Mouse (Mus musculus): Measurements from ENCODE around the gene Emsy. TPM values are rescaled to one million over a fixed set of nuclear protein-coding genes. Genes with fewer than 3 reads are reported as not detected.
A peak's percentile ranks its signal among the peaks of the same experiment; 100 is the strongest.

Gene Emsy
- total and polyA plus RNA-seq, 2 experiments from 2014 or later: 26.8 to 52.4 TPM

GRCm38 (mm10) chr7:98636607-98637006 is 20.0 kb downstream of the Emsy start:
- Histone ChIP-seq H3K4me2 (ENCODE audit: low read depth) (no peak overlapping the region), H3K9ac (no peak overlapping the region), H3K4me1 (ENCODE audit: insufficient read depth) (no peaks in the 10 kb centered on the region), H3K27ac (ENCODE audit: low read depth, low read length) (no peak overlapping the region), H3K4me3 (ENCODE audit: low read depth, low read length) (no peak overlapping the region), H3K36me3 (ENCODE audit: insufficient read depth) (peaks cover 34% of the 10 kb centered on the region; the same call in 1 of the 2 replicates), H3K9me3 (ENCODE audit: low read length) (no peaks in the 10 kb centered on the region), H3K27me3 (ENCODE audit: insufficient read depth, low read length) (no peaks in the 10 kb centered on the region)
- WGBS: 87% methylated on average over 2 of the region's 2 CpGs
- ATAC-seq (no peak), DNase-seq (no peak)
- TF ChIP-seq CTCF (IDR thresholded peaks at IDR 0.05; ENCODE audit: low read depth): no peak

- Histone ChIP-seq H3K4me2 (ENCODE audit: low read depth) (no peak overlapping the region), H3K4me3 (ENCODE audit: low read depth, low read length) (no peak overlapping the region), H3K4me1 (ENCODE audit: insufficient read depth) (no peaks in the 10 kb centered on the region), H3K9me3 (ENCODE audit: low read length) (no peaks in the 10 kb centered on the region), H3K27me3 (ENCODE audit: insufficient read depth, low read length) (no peaks in the 10 kb centered on the region), H3K36me3 (ENCODE audit: insufficient read depth) (peaks cover 29% of the 10 kb centered on the region), H3K9ac (no peak overlapping the region), H3K27ac (ENCODE audit: low read depth, low read length) (no peak overlapping the region)
- no peak for DNase-seq
- ATAC-seq: no peak
- TF ChIP-seq CTCF (IDR thresholded peaks at IDR 0.05; ENCODE audit: low read depth): no peak
- WGBS: 50% methylated on average over 3 of the region's 3 CpGs
Observed at GRCm38 (mm10) chr7:98633032-98633431, 23.6 kb downstream of the Emsy start.

- WGBS: 96% methylated on average over 7 of the region's 7 CpGs
Observed at GRCm38 (mm10) chr7:98629947-98630346, 26.6 kb downstream of the Emsy start.

GRCm38 (mm10) chr7:98617739-98618138 is 38.8 kb downstream of the Emsy start:
- DNase-seq (no peak), ATAC-seq (no peak)
- WGBS: 88% methylated on average over 2 of the region's 2 CpGs
- H3K9me3 ChIP-seq (ENCODE audit: low read length): no peaks in the 10 kb centered on the region
- H3K4me3 ChIP-seq (ENCODE audit: low read depth, low read length): no peak overlapping the region
- H3K4me2 ChIP-seq (ENCODE audit: low read depth): no peak overlapping the region
- H3K27me3 ChIP-seq (ENCODE audit: insufficient read depth, low read length): no peaks in the 10 kb centered on the region
- peaks cover 22% of the 10 kb centered on the region; the same call in 1 of the 2 replicates for H3K36me3 ChIP-seq (ENCODE audit: insufficient read depth)
- H3K9ac ChIP-seq: no peak overlapping the region
- TF ChIP-seq CTCF (IDR thresholded peaks at IDR 0.05; ENCODE audit: low read depth): no peak
- no peak overlapping the region for H3K27ac ChIP-seq (ENCODE audit: low read depth, low read length)
- H3K4me1 ChIP-seq (ENCODE audit: insufficient read depth): no peaks in the 10 kb centered on the region

More at GRCm38 (mm10) chr7:98629947-98630346, 26.6 kb downstream of the Emsy start:
- Histone ChIP-seq H3K9me3 (ENCODE audit: low read length) (no peaks in the 10 kb centered on the region), H3K9ac (no peak overlapping the region), H3K4me1 (ENCODE audit: insufficient read depth) (no peaks in the 10 kb centered on the region), H3K36me3 (ENCODE audit: insufficient read depth) (peaks cover 21% of the 10 kb centered on the region), H3K4me2 (ENCODE audit: low read depth) (no peak overlapping the region), H3K27me3 (ENCODE audit: insufficient read depth, low read length) (no peaks in the 10 kb centered on the region), H3K4me3 (ENCODE audit: low read depth, low read length) (no peak overlapping the region), H3K27ac (ENCODE audit: low read depth, low read length) (no peak overlapping the region)
- DNase-seq: no peak
- no peak for TF ChIP-seq CTCF (IDR thresholded peaks at IDR 0.05; ENCODE audit: low read depth)
- ATAC-seq: no peak

- no peak overlapping the region for H3K4me3 ChIP-seq (ENCODE audit: low read depth, low read length)
- no peak overlapping the region for H3K4me2 ChIP-seq (ENCODE audit: low read depth)
- WGBS: 41% methylated on average over 1 of the region's 1 CpGs
- peaks cover 13% of the 10 kb centered on the region; the same call in 1 of the 2 replicates for H3K36me3 ChIP-seq (ENCODE audit: insufficient read depth)
- no peak overlapping the region for H3K27ac ChIP-seq (ENCODE audit: low read depth, low read length)
- no peak for TF ChIP-seq CTCF (IDR thresholded peaks at IDR 0.05; ENCODE audit: low read depth)
- no peaks in the 10 kb centered on the region for H3K4me1 ChIP-seq (ENCODE audit: insufficient read depth)
- DNase-seq: no peak
- no peak for ATAC-seq
- H3K9me3 ChIP-seq (ENCODE audit: low read length): no peaks in the 10 kb centered on the region
- H3K9ac ChIP-seq: no peak overlapping the region
- H3K27me3 ChIP-seq (ENCODE audit: insufficient read depth, low read length): no peaks in the 10 kb centered on the region
Observed at GRCm38 (mm10) chr7:98612936-98613335, 43.6 kb downstream of the Emsy start.

GRCm38 (mm10) chr7:98608520-98608919 is 48.1 kb downstream of the Emsy start:
- no peak for DNase-seq
- ATAC-seq: 0 out of 2 replicates have a peak, but pooled peaks have one; percentile 54

GRCm38 (mm10) chr7:98607158-98607557 is 49.4 kb downstream of the Emsy start:
- 82% methylated on average over 4 of the region's 4 CpGs for WGBS
- DNase-seq: no peak
- Histone ChIP-seq H3K36me3 (ENCODE audit: insufficient read depth) (peaks cover 3% of the 10 kb centered on the region), H3K9ac (no peak overlapping the region), H3K4me3 (ENCODE audit: low read depth, low read length) (no peak overlapping the region), H3K9me3 (ENCODE audit: low read length) (no peaks in the 10 kb centered on the region), H3K4me2 (ENCODE audit: low read depth) (no peak overlapping the region), H3K27me3 (ENCODE audit: insufficient read depth, low read length) (no peaks in the 10 kb centered on the region), H3K27ac (ENCODE audit: low read depth, low read length) (no peak overlapping the region), H3K4me1 (ENCODE audit: insufficient read depth) (no peaks in the 10 kb centered on the region)
- no peak for ATAC-seq
- peak; percentile 42; the same call in 1 of the 2 replicates for TF ChIP-seq CTCF (IDR thresholded peaks at IDR 0.05; ENCODE audit: low read depth)

More at GRCm38 (mm10) chr7:98608520-98608919, 48.1 kb downstream of the Emsy start:
- H3K4me3 ChIP-seq (ENCODE audit: low read depth, low read length): no peak overlapping the region
- H3K9ac ChIP-seq: no peak overlapping the region
- H3K27me3 ChIP-seq (ENCODE audit: insufficient read depth, low read length): no peaks in the 10 kb centered on the region
- no peaks in the 10 kb centered on the region for H3K4me1 ChIP-seq (ENCODE audit: insufficient read depth)
- H3K9me3 ChIP-seq (ENCODE audit: low read length): no peaks in the 10 kb centered on the region
- peaks cover 3% of the 10 kb centered on the region for H3K36me3 ChIP-seq (ENCODE audit: insufficient read depth)
- TF ChIP-seq CTCF (IDR thresholded peaks at IDR 0.05; ENCODE audit: low read depth): peak; percentile 25; the same call in 1 of the 2 replicates
- H3K27ac ChIP-seq (ENCODE audit: low read depth, low read length): no peak overlapping the region
- no peak overlapping the region for H3K4me2 ChIP-seq (ENCODE audit: low read depth)

Data from forebrain, postnatal 0 days (tissue).